Mouse (Mus musculus): ENCODE measurements around the gene Mlst8. TPM values are rescaled to one million over a fixed set of nuclear protein-coding genes. Genes with fewer than 3 reads are reported as not detected.
"Not testable (repeated sequence)": the region's sequence is repeated elsewhere in the genome, so short reads cannot be mapped to it uniquely, and the experiment has no call there.

The Mlst8 gene
- total RNA-seq, 2 experiments from 2014 or later = 11.6 to 12.9 TPM

GRCm38 (mm10) chr17:24470701-24471527 lies 8.0 kb downstream of the Mlst8 start:
- intact Hi-C loops (cut with DNase I) = no loop called here
- no peak for DNase-seq

GRCm38 (mm10) chr17:24469910-24470602 lies 8.8 kb downstream of the Mlst8 start, which contains the start of the genes E4f1 and Pgp:
E4f1 (minus strand) TSS chr17:24470313.
Pgp (plus strand) TSS chr17:24470392.
- peak; percentile 99 for DNase-seq
- intact Hi-C loops (cut with DNase I) = no loop called here

- DNase-seq = no peak
- intact Hi-C loops (cut with DNase I) = no loop called here
Measured at GRCm38 (mm10) chr17:24469336-24469909, 9.5 kb downstream of the Mlst8 start.

GRCm38 (mm10) chr17:24468636-24469246 lies 10.1 kb downstream of the Mlst8 start:
- no peak for DNase-seq
- intact Hi-C loops (cut with DNase I) = no loop called here

- intact Hi-C loops (cut with DNase I) = no loop called here
- no peak for DNase-seq
Measured at GRCm38 (mm10) chr17:24463374-24464133, 15.3 kb downstream of the Mlst8 start.

GRCm38 (mm10) chr17:24462932-24463331 lies 15.9 kb downstream of the Mlst8 start:
- intact Hi-C loops (cut with DNase I) = no loop called here
- no peak for DNase-seq

GRCm38 (mm10) chr17:24461580-24461979 lies 17.3 kb downstream of the Mlst8 start:
- intact Hi-C loops (cut with DNase I) = no loop called here
- DNase-seq = no peak

GRCm38 (mm10) chr17:24455523-24456206 lies 23.2 kb downstream of the Mlst8 start:
- intact Hi-C loops (cut with DNase I); DNase-seq: not testable (repeated sequence)

- intact Hi-C loops (cut with DNase I) = no loop called here
- peak; percentile 100 for DNase-seq
Measured at GRCm38 (mm10) chr17:24454756-24455522, 23.9 kb downstream of the Mlst8 start.

- no peak for DNase-seq
- intact Hi-C loops (cut with DNase I) = no loop called here
Measured at GRCm38 (mm10) chr17:24454218-24454755, 24.6 kb downstream of the Mlst8 start.

GRCm38 (mm10) chr17:24453372-24453771 lies 25.5 kb downstream of the Mlst8 start:
- no peak for DNase-seq
- intact Hi-C loops (cut with DNase I) = loop anchor here (2.0 kb wide), 1 partner anchor 37 kb away; no protein-coding TSS in a partner anchor

- intact Hi-C loops (cut with DNase I) = no loop called here
- no peak for DNase-seq
Measured at GRCm38 (mm10) chr17:24451220-24451619, 27.7 kb downstream of the Mlst8 start.

GRCm38 (mm10) chr17:24449507-24449906 lies 29.4 kb downstream of the Mlst8 start:
- intact Hi-C loops (cut with DNase I) = no loop called here
- DNase-seq = no peak

GRCm38 (mm10) chr17:24446590-24446989 lies 32.3 kb downstream of the Mlst8 start:
- intact Hi-C loops (cut with DNase I) = no loop called here

GRCm38 (mm10) chr17:24443409-24443808 lies 35.5 kb downstream of the Mlst8 start:
- no peak for DNase-seq
- intact Hi-C loops (cut with DNase I) = no loop called here

More at GRCm38 (mm10) chr17:24446590-24446989, 32.3 kb downstream of the Mlst8 start:
- no peak for DNase-seq

GRCm38 (mm10) chr17:24442632-24443155 lies 36.2 kb downstream of the Mlst8 start, which contains the start of gene Dnase1l2:
Dnase1l2 (minus strand) TSS chr17:24443105.
- DNase-seq = no peak
- intact Hi-C loops (cut with DNase I) = no loop called here

GRCm38 (mm10) chr17:24442107-24442506 lies 36.8 kb downstream of the Mlst8 start:
- DNase-seq = no peak
- intact Hi-C loops (cut with DNase I) = no loop called here

- DNase-seq = no peak
- intact Hi-C loops (cut with DNase I) = no loop called here
Measured at GRCm38 (mm10) chr17:24441148-24441547, 37.7 kb downstream of the Mlst8 start.
